ENCODE assay signal across 8 mouse cellular contexts in the genomic region with DNA sequence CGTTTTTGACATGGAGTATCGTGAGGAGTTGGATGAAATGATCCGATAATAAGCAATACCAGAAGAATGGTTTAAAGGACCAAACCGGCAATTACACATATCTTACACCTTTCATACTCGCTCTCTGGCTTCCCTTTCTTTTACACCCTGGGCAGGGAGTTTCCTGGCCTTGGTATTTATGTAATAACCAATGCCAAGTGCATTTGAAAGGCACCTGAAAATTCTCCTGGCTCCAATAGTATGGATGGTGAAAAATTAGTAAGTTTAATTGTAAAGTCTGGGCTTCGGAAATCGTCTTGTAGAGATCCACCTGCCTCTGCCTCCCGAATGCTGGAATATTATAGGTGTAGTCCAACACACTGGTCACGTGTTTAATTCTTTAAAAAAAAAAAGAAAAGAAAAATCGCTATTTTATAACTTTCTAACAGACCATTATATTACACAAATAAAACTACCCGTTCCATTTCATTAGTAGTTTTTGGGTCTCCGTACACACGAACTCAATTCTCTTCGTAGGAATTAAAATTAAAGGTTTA. TPM values are rescaled to one million over a fixed set of nuclear protein-coding genes. Genes with fewer than 3 reads are reported as not detected.
DNase-seq lines count a peak whose midpoint lies in the region; ATAC-seq and TF ChIP-seq lines count a peak whose summit lies in the region.

No protein-coding gene starts in this region.

- peak overlapping the region; percentile 45 for H3K9ac ChIP-seq in heart, embryonic 15.5 days
- H3K9ac ChIP-seq in liver, embryonic 15.5 days: peak overlapping the region; percentile 54

- TF ChIP-seq CTCF in kidney, adult 2 months (conservative IDR thresholded peaks at IDR 0.05; ENCODE audit: insufficient read depth, insufficient read length, low read depth, low read length): no peak

- H3K4me1 ChIP-seq in kidney, adult 2 months (ENCODE audit: control insufficient read depth, insufficient read depth, low read length): peaks cover 3% of the 10 kb centered on the region; the same call in 1 of the 2 replicates
- H3K4me1 ChIP-seq in heart, embryonic 15.5 days (replicated peaks): peaks cover 17% of the 10 kb centered on the region
- H3K4me1 ChIP-seq in liver, embryonic 15.5 days (replicated peaks): peaks cover 54% of the 10 kb centered on the region

- DNase-seq in kidney, adult 2 months: peak; percentile 30
- no peak for DNase-seq in kidney, postnatal 10 days
- peak; percentile 37 for DNase-seq in adipocyte (ENCODE audit: low spot score)
- DNase-seq in right cerebral cortex, postnatal 10 days (ENCODE audit: low spot score in 2 of 2): no peak
- no peak for DNase-seq in gastrocnemius, adult 8-10 months (ENCODE audit: low spot score in 2 of 2)
- no peak for DNase-seq in left cerebral cortex, adult 11 months (ENCODE audit: low spot score)

- no peaks in the 10 kb centered on the region for H3K27me3 ChIP-seq in kidney, adult 2 months (replicated peaks; ENCODE audit: control insufficient read depth, insufficient read depth, low read length)
- H3K27me3 ChIP-seq in heart, embryonic 15.5 days: no peaks in the 10 kb centered on the region
- H3K27me3 ChIP-seq in liver, embryonic 15.5 days: peaks cover 18% of the 10 kb centered on the region; the same call in 1 of the 2 replicates

- H3K36me3 ChIP-seq in kidney, adult 2 months (ENCODE audit: control insufficient read depth, insufficient read depth, low read length): no peaks in the 10 kb centered on the region
- no peaks in the 10 kb centered on the region for H3K36me3 ChIP-seq in heart, embryonic 15.5 days
- no peaks in the 10 kb centered on the region for H3K36me3 ChIP-seq in liver, embryonic 15.5 days (replicated peaks)

- peak overlapping the region; percentile 75 for H3K4me3 ChIP-seq in kidney, adult 2 months (ENCODE audit: insufficient read depth, low read depth, low read length)
- H3K4me3 ChIP-seq in heart, embryonic 15.5 days: peak overlapping the region; percentile 57
- peak overlapping the region; percentile 64 for H3K4me3 ChIP-seq in liver, embryonic 15.5 days (replicated peaks)

- peak overlapping the region; percentile 75 for H3K4me2 ChIP-seq in heart, embryonic 15.5 days
- H3K4me2 ChIP-seq in liver, embryonic 15.5 days: peak overlapping the region; percentile 84

- no peak overlapping the region for H3K27ac ChIP-seq in kidney, adult 2 months (ENCODE audit: insufficient read depth, low read depth, low read length)
- H3K27ac ChIP-seq in heart, embryonic 15.5 days: peak overlapping the region; percentile 22; the same call in 1 of the 2 replicates
- H3K27ac ChIP-seq in liver, embryonic 15.5 days (replicated peaks): peak overlapping the region; percentile 76

- H3K9me3 ChIP-seq in heart, embryonic 15.5 days (replicated peaks): no peaks in the 10 kb centered on the region
- no peaks in the 10 kb centered on the region for H3K9me3 ChIP-seq in liver, embryonic 15.5 days (replicated peaks)

- WGBS in kidney, adult 2 months: 4% methylated on average over 14 of the region's 14 CpGs
- WGBS in heart, embryonic 15.5 days: 2% methylated on average over 14 of the region's 14 CpGs
- under 1% methylated on average over 14 of the region's 14 CpGs for WGBS in liver, embryonic 15.5 days (ENCODE audit: insufficient replicate concordance)

- no peak for TF ChIP-seq POLR2A in kidney, adult 2 months (IDR thresholded peaks at IDR 0.05; ENCODE audit: low read depth, low read length)

- ATAC-seq in heart, embryonic 15.5 days (replicated peaks; ENCODE audit: insufficient number of reproducible peaks, insufficient read depth, low FRiP score, low read depth): no peak
- ATAC-seq in liver, embryonic 15.5 days (ENCODE audit: insufficient read depth): no peak

RNA-seq across cellular contexts. Expression of a gene that starts 10.1 kb away (rescaled TPM):
- polyA plus RNA-seq in kidney, adult 2 months (2012; rRNA removed): 29.9 and 30.2 TPM in 2 replicates
- 61.4 and 84.7 TPM in 2 replicates for polyA plus RNA-seq in heart, embryonic 15.5 days (2015; fragmentation: Nextera tagmentation; extraction: Ambion mirVana)
- 59.3 and 65.7 TPM in 2 replicates for polyA plus RNA-seq in liver, embryonic 15.5 days (2015; fragmentation: Nextera tagmentation; extraction: Ambion mirVana)
- 10 to 100 TPM; 22.7 to 27.5 (median 25.3) TPM for total RNA-seq in gastrocnemius, adult 8-10 months (2022)

RNA-seq across cellular contexts. Expression of a gene that starts 23.5 kb away (rescaled TPM):
- polyA plus RNA-seq in kidney, adult 2 months (2012; rRNA removed): not detected in 2 replicates
- polyA plus RNA-seq in heart, embryonic 15.5 days (2015; fragmentation: Nextera tagmentation; extraction: Ambion mirVana): not detected in 2 replicates
- not detected in 2 replicates for polyA plus RNA-seq in liver, embryonic 15.5 days (2015; fragmentation: Nextera tagmentation; extraction: Ambion mirVana)
- not detected for total RNA-seq in gastrocnemius, adult 8-10 months (2022)

RNA-seq across cellular contexts. Expression of a gene that starts 39.8 kb away (rescaled TPM):
- polyA plus RNA-seq in kidney, adult 2 months (2012; rRNA removed): not detected in 2 replicates
- polyA plus RNA-seq in heart, embryonic 15.5 days (2015; fragmentation: Nextera tagmentation; extraction: Ambion mirVana): not detected in 2 replicates
- not detected in 2 replicates for polyA plus RNA-seq in liver, embryonic 15.5 days (2015; fragmentation: Nextera tagmentation; extraction: Ambion mirVana)
- total RNA-seq in gastrocnemius, adult 8-10 months (2022): not detected

RNA-seq across cellular contexts. Expression of a gene that starts 57.9 kb away (rescaled TPM):
- not detected in 2 replicates for polyA plus RNA-seq in kidney, adult 2 months (2012; rRNA removed)
- 0.04 TPM in 1 of 2 replicates, not detected in the other for polyA plus RNA-seq in heart, embryonic 15.5 days (2015; fragmentation: Nextera tagmentation; extraction: Ambion mirVana)
- polyA plus RNA-seq in liver, embryonic 15.5 days (2015; fragmentation: Nextera tagmentation; extraction: Ambion mirVana): 0.02 TPM in 1 of 2 replicates, not detected in the other
- not detected for total RNA-seq in gastrocnemius, adult 8-10 months (2022)

Comparison
In these comparisons a context has a peak if more than half of its experiments do, and no peak if none do; other contexts are left out.
1. DNase-seq: peak in kidney, adult 2 months (single experiment) and adipocyte (single experiment); none in kidney, postnatal 10 days (single experiment), right cerebral cortex, postnatal 10 days (0 of 2), gastrocnemius, adult 8-10 months (0 of 2) and left cerebral cortex, adult 11 months (single experiment).
2. Peak in every context shown above with its lines, with median percentiles within 50 percentile points of each other: H3K4me3 ChIP-seq.